Mouse (Mus musculus): Measurements from ENCODE around the gene Fig4.

DNA sequence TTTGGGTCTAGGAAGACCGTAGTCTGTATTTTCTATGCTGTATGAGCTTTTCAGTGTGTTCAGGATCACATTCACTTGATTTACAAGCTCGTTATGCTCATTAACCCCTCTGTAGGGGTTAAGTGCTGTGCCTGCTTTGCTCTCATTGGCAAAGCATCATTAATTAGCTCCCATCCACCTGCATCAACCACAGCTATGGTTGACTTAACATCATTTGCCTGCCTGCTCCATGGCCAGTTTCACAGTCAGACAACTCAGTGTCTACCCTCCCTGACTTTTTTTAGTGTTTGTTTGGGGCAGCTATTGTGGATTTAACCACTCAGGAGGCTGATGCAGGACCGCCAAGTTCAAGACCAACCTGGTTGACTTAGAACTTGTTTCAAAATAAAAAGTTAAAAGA lies 119.1 kb downstream of the Fig4 start:
- TF ChIP-seq POLR2A (IDR thresholded peaks at IDR 0.05; ENCODE audit: borderline replicate concordance, low read depth, low read length), result no peak
- TF ChIP-seq CTCF (IDR thresholded peaks at IDR 0.05; ENCODE audit: low read depth, low read length), result no peak
